Mouse (Mus musculus): ENCODE data around the gene 1700020N15Rik. TPM values are rescaled to one million over a fixed set of nuclear protein-coding genes. Genes with fewer than 3 reads are reported as not detected.

The 1700020N15Rik gene
- not detected in 2 replicates for polyA plus RNA-seq (2015; fragmentation: Nextera tagmentation; extraction: Ambion mirVana)

DNA sequence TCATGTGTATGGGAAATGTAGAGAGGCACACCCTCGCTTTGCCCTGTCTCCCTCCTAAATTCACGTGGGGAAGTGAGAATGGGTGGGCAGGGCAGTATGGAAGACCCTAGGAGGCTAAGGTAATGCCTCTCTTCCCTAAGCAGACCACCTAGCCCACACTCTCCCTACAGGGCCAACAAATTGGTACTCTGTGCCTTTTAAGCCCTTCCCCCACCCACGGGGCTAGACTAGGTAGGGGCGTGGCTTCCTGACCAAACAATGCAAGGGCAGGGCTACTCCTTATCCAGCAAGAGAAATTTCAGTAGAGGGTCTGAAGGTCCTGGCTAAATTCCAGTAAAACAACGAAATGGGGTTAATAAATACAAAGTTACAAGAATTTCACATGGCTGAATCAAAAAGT is at the start of gene 1700020N15Rik:
1700020N15Rik (plus strand) TSS at position 301 of the 400 bp plus-strand sequence.

